Mouse (Mus musculus): ENCODE results near the gene Dpyd. TPM values are rescaled to one million over a fixed set of nuclear protein-coding genes. Genes with fewer than 3 reads are reported as not detected.

Gene Dpyd
- polyA plus RNA-seq, 1 experiment from 2014 or later, result 5.3 TPM

DNA sequence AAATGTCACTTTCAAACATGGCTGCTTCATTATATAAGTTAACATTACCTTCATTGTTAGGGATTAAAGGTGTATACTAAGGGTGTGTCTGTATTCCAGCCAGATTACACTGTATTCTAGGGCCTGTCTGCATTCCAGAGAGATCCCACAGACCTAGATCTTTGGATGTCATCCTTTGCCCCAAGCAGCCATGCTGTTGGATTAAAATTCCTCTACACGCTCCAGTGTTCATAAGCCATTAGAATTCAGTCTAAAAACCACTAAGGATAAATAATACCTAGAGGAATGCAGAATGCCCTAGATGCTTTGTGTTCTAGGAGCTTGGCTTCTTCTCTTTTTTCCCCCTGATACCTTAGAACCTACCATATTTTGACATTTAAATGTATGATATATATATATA, 494.2 kb downstream of the Dpyd start:
- Histone ChIP-seq H3K4me3 (no peak overlapping the region), H3K9me3 (no peaks in the 10 kb centered on the region), H3K27ac (no peak overlapping the region), H3K4me1 (replicated peaks) (no peaks in the 10 kb centered on the region), H3K27me3 (ENCODE audit: insufficient read depth, poor library complexity, severe bottlenecking) (no peaks in the 10 kb centered on the region), H3K36me3 (no peaks in the 10 kb centered on the region)
- DNase-seq (ENCODE audit: low spot score), result no peak
- WGBS, result 91% methylated on average over 1 of the region's 1 CpGs

DNA sequence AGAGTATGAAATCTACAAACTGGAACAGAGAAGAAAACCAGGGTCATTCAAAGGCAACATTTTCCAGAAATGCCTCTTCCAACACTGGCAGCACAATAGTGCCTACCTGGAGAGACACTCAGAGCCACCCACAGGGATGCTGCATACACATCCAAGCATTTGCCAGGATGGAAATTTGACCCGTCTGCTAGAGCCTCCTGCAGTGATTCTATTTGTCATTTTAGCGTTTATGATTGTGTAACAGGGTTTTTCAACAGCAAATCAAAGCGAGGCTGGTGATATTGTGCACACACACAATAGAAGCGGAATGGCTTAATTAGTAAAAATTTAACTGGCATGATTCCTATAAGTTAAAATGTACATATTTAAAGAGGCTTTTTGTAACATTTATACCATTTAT, 501.3 kb downstream of the Dpyd start:
- no peak overlapping the region for H3K4me3 ChIP-seq
- no peak overlapping the region for H3K27ac ChIP-seq
- WGBS, result 49% methylated on average over 4 of the region's 4 CpGs
- no peaks in the 10 kb centered on the region for H3K36me3 ChIP-seq
- H3K4me1 ChIP-seq (replicated peaks), result 0 out of 2 replicates have a peak, but pooled peaks cover 4% of the 10 kb centered on the region
- no peaks in the 10 kb centered on the region for H3K27me3 ChIP-seq (ENCODE audit: insufficient read depth, poor library complexity, severe bottlenecking)
- no peak for DNase-seq (ENCODE audit: low spot score)
- H3K9me3 ChIP-seq, result no peaks in the 10 kb centered on the region

DNA sequence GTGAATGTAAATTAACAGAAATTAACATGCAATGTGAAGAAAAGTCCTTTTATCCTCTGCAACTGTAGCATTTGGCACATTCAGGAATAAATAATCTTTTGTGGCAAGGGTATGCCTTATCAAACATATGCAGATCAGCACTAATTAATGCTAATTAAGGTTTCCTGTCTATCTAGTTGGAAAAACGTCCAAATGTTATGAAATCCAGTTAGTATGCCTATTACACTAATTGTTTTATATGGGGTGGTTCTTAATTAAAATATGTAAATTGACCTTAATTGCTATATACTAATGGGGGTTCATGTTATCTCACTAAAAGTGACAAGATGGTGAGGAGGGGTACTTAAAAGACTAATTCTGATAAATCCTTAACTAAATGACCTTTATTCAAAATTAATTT, 501.7 kb downstream of the Dpyd start:
- no peaks in the 10 kb centered on the region for H3K9me3 ChIP-seq
- 30% methylated on average over 1 of the region's 1 CpGs for WGBS
- no peaks in the 10 kb centered on the region for H3K36me3 ChIP-seq
- H3K4me3 ChIP-seq, result no peak overlapping the region
- H3K4me1 ChIP-seq (replicated peaks), result 0 out of 2 replicates have a peak, but pooled peaks cover 4% of the 10 kb centered on the region
- H3K27me3 ChIP-seq (ENCODE audit: insufficient read depth, poor library complexity, severe bottlenecking), result no peaks in the 10 kb centered on the region
- DNase-seq (ENCODE audit: low spot score), result no peak
- no peak overlapping the region for H3K27ac ChIP-seq

DNA sequence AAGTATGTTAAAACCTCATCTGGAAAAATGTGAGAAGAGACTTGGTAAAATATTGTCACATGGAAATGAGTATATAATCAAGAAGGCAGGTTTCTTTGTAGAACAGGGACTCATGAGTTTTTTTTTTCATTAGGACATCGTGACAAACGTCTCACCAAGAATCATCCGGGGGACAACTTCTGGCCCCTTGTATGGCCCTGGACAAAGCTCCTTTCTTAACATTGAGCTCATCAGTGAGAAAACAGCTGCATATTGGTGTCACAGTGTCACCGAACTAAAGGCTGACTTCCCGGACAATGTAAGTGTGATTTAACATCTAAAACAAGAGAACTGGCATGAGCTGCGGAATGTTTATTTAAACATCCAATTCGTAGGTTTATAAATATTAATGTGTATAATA, 502.8 kb downstream of the Dpyd start:
- Histone ChIP-seq H3K9me3 (no peaks in the 10 kb centered on the region), H3K27ac (no peak overlapping the region), H3K36me3 (no peaks in the 10 kb centered on the region), H3K4me1 (replicated peaks) (0 out of 2 replicates have a peak, but pooled peaks cover 4% of the 10 kb centered on the region), H3K27me3 (ENCODE audit: insufficient read depth, poor library complexity, severe bottlenecking) (no peaks in the 10 kb centered on the region), H3K4me3 (no peak overlapping the region)
- 57% methylated on average over 7 of the region's 7 CpGs for WGBS
- DNase-seq (ENCODE audit: low spot score), result no peak

DNA sequence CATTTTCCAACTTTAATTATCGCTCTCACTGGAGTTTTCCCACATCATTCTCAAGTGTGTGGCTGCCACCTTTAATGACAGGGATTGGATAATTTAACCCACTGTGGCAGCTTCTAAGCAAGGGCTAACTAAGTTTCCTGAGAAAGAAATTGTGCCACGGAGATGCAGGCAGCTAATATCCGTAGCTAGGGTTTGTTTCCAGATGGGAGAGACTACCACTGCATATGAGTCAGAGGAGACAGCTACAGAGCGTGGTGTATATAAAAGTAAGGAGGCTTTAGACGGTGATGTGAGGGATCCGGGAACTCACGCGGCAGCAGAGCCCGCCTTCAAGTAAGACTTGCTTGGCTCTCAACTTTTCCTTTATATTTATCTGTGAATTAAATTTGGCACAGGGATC, 505.3 kb downstream of the Dpyd start:
- H3K9me3 ChIP-seq, result no peaks in the 10 kb centered on the region
- H3K4me3 ChIP-seq, result no peak overlapping the region
- no peaks in the 10 kb centered on the region for H3K36me3 ChIP-seq
- H3K4me1 ChIP-seq (replicated peaks), result 0 out of 2 replicates have a peak, but pooled peaks cover 4% of the 10 kb centered on the region
- H3K27ac ChIP-seq, result no peak overlapping the region
- DNase-seq (ENCODE audit: low spot score), result no peak
- no peaks in the 10 kb centered on the region for H3K27me3 ChIP-seq (ENCODE audit: insufficient read depth, poor library complexity, severe bottlenecking)
- 82% methylated on average over 9 of the region's 9 CpGs for WGBS

DNA sequence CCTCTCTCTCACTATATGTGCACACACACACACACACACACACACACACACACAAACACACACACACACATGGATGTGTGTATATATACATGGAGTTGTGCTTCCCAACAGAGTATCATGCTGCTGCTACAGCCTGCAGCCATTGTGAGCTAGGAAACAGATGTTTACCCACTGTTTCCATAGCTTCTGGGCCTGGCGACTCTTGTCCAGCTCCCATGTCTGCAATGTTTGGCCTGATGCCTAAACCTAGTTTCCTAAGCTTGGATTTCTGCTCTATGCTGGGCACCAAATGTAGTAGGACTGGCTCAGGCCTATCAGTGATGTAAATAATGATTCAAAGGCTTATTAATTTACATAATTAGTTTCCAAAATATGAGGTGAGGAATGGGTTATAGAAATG, 524.7 kb downstream of the Dpyd start:
- 61% methylated on average over 1 of the region's 1 CpGs for WGBS
- DNase-seq (ENCODE audit: low spot score), result no peak
- Histone ChIP-seq H3K36me3 (no peaks in the 10 kb centered on the region), H3K4me3 (no peak overlapping the region), H3K27ac (no peak overlapping the region), H3K27me3 (ENCODE audit: insufficient read depth, poor library complexity, severe bottlenecking) (0 out of 2 replicates have a peak, but pooled peaks cover 4% of the 10 kb centered on the region), H3K4me1 (replicated peaks) (no peaks in the 10 kb centered on the region), H3K9me3 (no peaks in the 10 kb centered on the region)

DNA sequence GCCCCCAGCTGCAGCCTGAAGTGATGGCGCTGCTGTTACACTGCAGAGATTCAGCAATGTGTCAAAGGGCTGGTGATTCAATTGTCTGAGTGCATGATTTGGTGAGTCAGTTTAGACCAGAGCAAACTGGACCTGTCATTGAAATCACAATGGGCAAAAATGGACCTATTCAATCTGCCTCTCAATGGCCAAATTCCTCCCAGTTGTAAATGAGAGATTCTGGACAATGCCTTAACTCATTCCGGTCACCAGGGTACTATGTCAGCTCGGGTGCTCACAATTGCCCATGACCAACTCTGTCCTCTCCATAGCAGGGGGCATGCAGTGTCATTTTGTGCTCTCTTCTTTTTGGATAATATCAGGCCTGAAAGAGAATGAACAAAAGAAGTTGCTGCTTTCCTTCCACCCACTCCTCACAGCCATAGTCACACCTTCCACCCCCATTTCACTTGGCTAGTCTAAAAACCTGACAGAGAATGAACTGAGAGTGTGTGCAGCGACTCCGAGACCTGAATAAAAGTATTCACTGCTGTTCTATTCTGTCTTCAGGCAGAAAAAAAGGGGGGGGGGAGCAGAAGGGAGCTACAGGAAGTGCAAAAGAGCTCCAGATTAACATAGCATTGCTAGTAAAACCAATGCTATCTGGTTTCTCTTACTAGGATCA, 533.4 kb downstream of the Dpyd start:
- Histone ChIP-seq H3K4me3 (no peak overlapping the region), H3K9me3 (no peaks in the 10 kb centered on the region), H3K4me1 (replicated peaks) (peaks cover 13% of the 10 kb centered on the region), H3K27ac (peak overlapping the region; percentile 40; the same call in 1 of the 2 replicates), H3K36me3 (no peaks in the 10 kb centered on the region), H3K27me3 (ENCODE audit: insufficient read depth, poor library complexity, severe bottlenecking) (peaks cover 23% of the 10 kb centered on the region; the same call in 1 of the 2 replicates)
- peak; percentile 58 for DNase-seq (ENCODE audit: low spot score)
- WGBS, result 21% methylated on average over 5 of the region's 5 CpGs

DNA sequence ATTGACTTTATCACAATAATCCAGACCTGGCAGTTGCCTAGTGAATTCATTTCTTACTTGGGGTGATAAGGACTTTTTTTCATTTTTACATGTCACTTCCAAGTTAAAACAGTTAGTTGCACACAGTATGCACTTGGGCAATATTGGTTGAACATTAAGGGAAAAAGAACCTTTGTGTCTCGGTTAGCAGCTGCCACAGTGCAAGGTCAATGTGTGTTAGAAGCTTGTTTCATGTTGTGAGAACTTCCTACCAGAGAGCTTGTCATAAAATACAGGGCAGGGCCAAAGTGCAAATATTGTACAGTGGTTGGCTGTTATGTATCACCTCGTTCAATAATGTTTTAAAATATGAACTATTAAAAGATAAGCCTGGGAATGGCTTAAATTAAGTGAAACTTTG, 564.1 kb downstream of the Dpyd start:
- no peak for DNase-seq (ENCODE audit: low spot score)
- no peaks in the 10 kb centered on the region for H3K27me3 ChIP-seq (ENCODE audit: insufficient read depth, poor library complexity, severe bottlenecking)
- no peaks in the 10 kb centered on the region for H3K36me3 ChIP-seq
- no peaks in the 10 kb centered on the region for H3K9me3 ChIP-seq
- H3K27ac ChIP-seq, result no peak overlapping the region
- no peaks in the 10 kb centered on the region for H3K4me1 ChIP-seq (replicated peaks)
- no peak overlapping the region for H3K4me3 ChIP-seq
- 75% methylated on average over 2 of the region's 2 CpGs for WGBS

DNA sequence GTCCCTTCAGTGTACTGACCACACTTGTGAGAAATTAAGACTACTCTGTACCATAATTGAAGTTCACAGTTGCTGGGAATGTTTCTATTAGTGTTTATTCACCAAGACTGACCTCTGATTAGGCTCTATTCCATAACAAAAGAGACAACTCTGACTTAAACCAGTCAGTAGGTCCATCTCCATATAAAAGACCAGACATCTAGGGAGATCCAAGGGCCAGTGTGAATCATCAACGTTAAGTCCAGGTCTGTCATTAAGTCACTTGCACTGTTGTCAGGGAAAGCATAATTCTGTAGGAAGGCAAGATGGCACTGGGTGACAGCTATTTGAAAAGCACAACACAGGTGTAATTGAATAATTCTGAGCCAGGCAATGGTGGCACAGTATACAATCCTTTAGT, 566.1 kb downstream of the Dpyd start:
- Histone ChIP-seq H3K36me3 (no peaks in the 10 kb centered on the region), H3K4me1 (replicated peaks) (no peaks in the 10 kb centered on the region), H3K9me3 (no peaks in the 10 kb centered on the region), H3K27ac (no peak overlapping the region), H3K27me3 (ENCODE audit: insufficient read depth, poor library complexity, severe bottlenecking) (no peaks in the 10 kb centered on the region), H3K4me3 (no peak overlapping the region)
- WGBS, result 71% methylated on average over 1 of the region's 1 CpGs
- no peak for DNase-seq (ENCODE audit: low spot score)

DNA sequence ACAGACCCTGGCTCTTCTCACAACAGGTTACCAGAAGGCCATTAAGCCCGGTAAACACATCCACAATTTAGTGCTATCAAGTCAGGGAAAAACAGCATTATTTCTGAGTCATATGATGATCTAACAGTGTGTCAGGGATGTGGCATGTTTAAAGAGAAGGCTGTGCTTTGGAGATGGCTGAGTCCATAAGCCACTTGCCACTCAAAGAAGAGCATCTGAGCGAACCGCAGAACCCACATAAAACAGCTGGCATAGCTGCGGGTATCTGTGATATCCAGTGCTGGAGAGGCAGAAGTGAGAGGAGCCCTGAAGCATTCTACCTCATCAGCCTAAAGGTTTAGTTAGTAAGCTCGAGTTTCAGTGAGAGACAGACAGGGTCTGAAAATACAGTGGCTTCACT, 581.1 kb downstream of the Dpyd start:
- peaks cover 5% of the 10 kb centered on the region; the same call in 1 of the 2 replicates for H3K9me3 ChIP-seq
- H3K27me3 ChIP-seq (ENCODE audit: insufficient read depth, poor library complexity, severe bottlenecking), result no peaks in the 10 kb centered on the region
- no peaks in the 10 kb centered on the region for H3K36me3 ChIP-seq
- H3K4me1 ChIP-seq (replicated peaks), result peaks cover 7% of the 10 kb centered on the region
- WGBS, result 65% methylated on average over 5 of the region's 5 CpGs
- no peak for DNase-seq (ENCODE audit: low spot score)
- H3K4me3 ChIP-seq, result no peak overlapping the region
- H3K27ac ChIP-seq, result no peak overlapping the region

DNA sequence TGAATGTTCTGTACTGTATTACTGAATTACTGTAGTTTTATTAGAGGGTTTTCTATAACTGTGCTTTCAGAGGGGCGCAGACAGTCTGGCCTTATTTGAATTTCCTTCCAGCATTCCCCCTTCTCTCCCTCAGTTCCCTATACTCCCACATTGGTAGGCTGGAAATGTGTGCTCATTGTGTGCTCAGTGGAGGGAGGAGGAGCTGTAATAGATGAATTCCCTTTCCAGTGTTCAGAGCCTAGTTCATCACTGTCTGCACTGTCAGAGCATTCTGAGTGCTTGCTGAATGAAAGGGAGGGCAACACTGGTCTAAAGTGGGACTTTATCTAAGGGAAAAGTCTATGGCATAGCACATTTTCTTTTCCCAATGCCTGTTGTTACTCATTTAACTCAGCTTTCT, 582.9 kb downstream of the Dpyd start:
- no peak overlapping the region for H3K27ac ChIP-seq

DNA sequence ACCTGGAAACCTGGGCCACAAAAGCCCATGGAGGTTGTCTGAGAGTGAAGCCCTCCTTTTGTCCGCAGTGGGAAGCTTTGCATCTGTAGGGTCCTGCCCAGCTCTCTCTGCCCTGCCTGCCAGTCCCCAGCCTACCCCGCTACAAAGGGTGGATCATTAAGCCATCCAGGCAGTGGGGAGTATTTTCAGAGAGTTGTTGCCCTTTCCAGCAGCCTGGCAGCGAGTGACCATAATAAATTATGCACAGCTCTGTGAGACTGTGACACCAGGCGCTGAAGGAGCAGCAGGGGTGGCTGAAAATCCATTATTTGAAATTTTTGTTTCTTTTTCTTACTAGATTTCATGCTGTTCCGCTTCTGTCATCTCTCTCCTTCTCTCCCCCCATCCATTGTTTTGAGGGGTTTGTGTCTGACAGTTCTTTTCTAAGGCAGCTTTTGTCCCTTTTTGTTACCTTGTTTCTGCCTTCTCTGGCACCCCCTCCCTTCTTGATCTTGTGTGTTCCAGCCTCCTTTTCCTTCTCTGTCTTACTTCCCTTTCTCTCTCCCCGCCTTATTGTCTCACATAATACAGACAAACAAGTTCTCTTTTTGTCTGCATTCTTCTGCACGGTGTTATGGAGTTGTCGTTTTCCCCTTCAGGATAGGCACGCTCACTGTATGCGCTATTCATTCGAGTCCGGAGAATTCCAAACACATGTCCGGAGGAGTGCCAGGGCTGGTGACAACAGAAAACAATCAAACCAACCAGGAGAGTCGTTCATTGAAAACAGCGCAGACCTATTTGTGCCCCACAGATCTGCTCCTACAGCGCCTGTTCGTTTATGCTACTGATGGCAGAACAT, 592.9 kb downstream of the Dpyd start:
- H3K4me1 ChIP-seq (replicated peaks), result peaks cover 16% of the 10 kb centered on the region
- no peaks in the 10 kb centered on the region for H3K9me3 ChIP-seq
- H3K27me3 ChIP-seq (ENCODE audit: insufficient read depth, poor library complexity, severe bottlenecking), result peaks cover 35% of the 10 kb centered on the region
- no peaks in the 10 kb centered on the region for H3K36me3 ChIP-seq
- peak overlapping the region; percentile 83 for H3K27ac ChIP-seq
- DNase-seq (ENCODE audit: low spot score), result peak; percentile 61
- H3K4me3 ChIP-seq, result peak overlapping the region; percentile 40
- 17% methylated on average over 17 of the region's 17 CpGs for WGBS

More for the DNA sequence above, 582.9 kb downstream of the Dpyd start:
- H3K4me3 ChIP-seq, result no peak overlapping the region
- peaks cover 5% of the 10 kb centered on the region; the same call in 1 of the 2 replicates for H3K9me3 ChIP-seq
- WGBS, result 82% methylated on average over 1 of the region's 1 CpGs
- H3K36me3 ChIP-seq, result no peaks in the 10 kb centered on the region
- H3K4me1 ChIP-seq (replicated peaks), result peaks cover 7% of the 10 kb centered on the region
- DNase-seq (ENCODE audit: low spot score), result no peak
- H3K27me3 ChIP-seq (ENCODE audit: insufficient read depth, poor library complexity, severe bottlenecking), result no peaks in the 10 kb centered on the region

DNA sequence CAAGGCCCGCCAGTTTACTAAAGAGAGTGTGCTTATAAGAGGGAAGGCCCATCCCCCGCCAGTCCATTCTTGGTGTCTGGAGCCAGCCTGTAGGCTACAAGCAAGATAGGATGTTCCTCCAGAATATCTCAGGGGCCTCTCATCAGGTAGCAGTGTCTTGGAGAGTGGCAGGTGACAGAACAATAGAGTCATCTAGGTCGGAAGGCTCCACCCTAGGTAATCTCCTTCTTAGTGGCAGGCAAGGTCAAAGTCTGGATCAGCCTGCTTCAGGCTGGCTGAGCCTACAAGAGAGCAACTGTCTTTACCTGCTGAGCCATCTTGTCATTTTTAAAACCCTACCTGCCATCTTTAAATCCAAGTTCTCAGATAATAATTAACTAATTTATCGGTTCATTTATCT, 596.7 kb downstream of the Dpyd start:
- H3K4me3 ChIP-seq, result no peak overlapping the region
- H3K27me3 ChIP-seq (ENCODE audit: insufficient read depth, poor library complexity, severe bottlenecking), result peaks cover 30% of the 10 kb centered on the region
- no peak for DNase-seq (ENCODE audit: low spot score)
- H3K27ac ChIP-seq, result no peak overlapping the region
- H3K4me1 ChIP-seq (replicated peaks), result peaks cover 16% of the 10 kb centered on the region
- no peaks in the 10 kb centered on the region for H3K9me3 ChIP-seq
- 83% methylated on average over 4 of the region's 4 CpGs for WGBS
- no peaks in the 10 kb centered on the region for H3K36me3 ChIP-seq
